Mouse (Mus musculus) heart, embryonic 16.5 days (tissue): ENCODE results near the gene Aldh1a7. TPM values are rescaled to one million over a fixed set of nuclear protein-coding genes. Genes with fewer than 3 reads are reported as not detected.

ENCODE experiments used
- ATAC-seq: fragments of 200-750 bp; cut with Nextera tagmentation; replicated peaks from 2 replicates; pipeline ENCODE4 v1.8.0; 2017; ENCODE audit warnings: moderate number of reproducible peaks; ENCODE audit not compliant: insufficient read depth, low FRiP score; ENCODE audit errors: extremely low read depth
- H3K27ac ChIP-seq: fragments of 300-500 bp; sonication (generic); 2 replicates; pipeline ENCODE4 v1.5.1; 2014; ENCODE audit warnings: mild to moderate bottlenecking, low read length, control low read depth, moderate library complexity
- H3K27me3 ChIP-seq: fragments of 300-500 bp; sonication (generic); 2 replicates; pipeline ENCODE4 v1.6.1; 2014; ENCODE audit warnings: low read length, mixed read lengths; ENCODE audit not compliant: control insufficient read depth, insufficient read depth
- H3K36me3 ChIP-seq: fragments of 300-500 bp; sonication (generic); 2 replicates; pipeline ENCODE4 v1.6.1; 2014; ENCODE audit not compliant: control insufficient read depth, insufficient read depth
- H3K4me1 ChIP-seq: fragments of 300-500 bp; sonication (generic); 2 replicates; pipeline ENCODE4 v1.6.1; 2014; ENCODE audit warnings: low read length, mixed read lengths; ENCODE audit not compliant: control insufficient read depth, insufficient read depth
- H3K4me2 ChIP-seq: fragments of 300-500 bp; sonication (generic); 2 replicates; pipeline ENCODE4 v1.6.1; 2014; ENCODE audit warnings: low read depth, mild to moderate bottlenecking, control low read depth, low read length
- H3K4me3 ChIP-seq: fragments of 300-500 bp; sonication (generic); 2 replicates; pipeline ENCODE4 v1.5.1; 2014; ENCODE audit warnings: mild to moderate bottlenecking, control low read depth, low read length
- H3K9ac ChIP-seq: fragments of 300-500 bp; sonication (generic); 2 replicates; pipeline ENCODE4 v1.6.1; 2014; ENCODE audit warnings: low read length, control low read depth
- H3K9me3 ChIP-seq: fragments of 300-500 bp; sonication (generic); replicated peaks from 2 replicates; pipeline ENCODE4 v1.6.1; 2016; ENCODE audit warnings: low read length; ENCODE audit not compliant: control insufficient read depth
- WGBS: fragments of 180-500 bp; shearing (Covaris S2); extraction: QIAGEN DNeasy Blood & Tissue Kit; methylation state at CpG from one replicate; pipeline ENCODE4 v1.1.7; 2014; 5-methylcytosine and 5-hydroxymethylcytosine counted together
- polyA plus RNA-seq: library from polyadenylated mRNA; unstranded; fragments of >200 nt; fragmentation: Nextera tagmentation; extraction: Ambion mirVana; gene quantifications from 2 replicates; pipeline ENCODE4 v1.2.1, GENCODE M21; 2015

Gene Aldh1a7
- polyA plus RNA-seq, 1 experiment from 2014 or later, result 2.3 TPM

DNA sequence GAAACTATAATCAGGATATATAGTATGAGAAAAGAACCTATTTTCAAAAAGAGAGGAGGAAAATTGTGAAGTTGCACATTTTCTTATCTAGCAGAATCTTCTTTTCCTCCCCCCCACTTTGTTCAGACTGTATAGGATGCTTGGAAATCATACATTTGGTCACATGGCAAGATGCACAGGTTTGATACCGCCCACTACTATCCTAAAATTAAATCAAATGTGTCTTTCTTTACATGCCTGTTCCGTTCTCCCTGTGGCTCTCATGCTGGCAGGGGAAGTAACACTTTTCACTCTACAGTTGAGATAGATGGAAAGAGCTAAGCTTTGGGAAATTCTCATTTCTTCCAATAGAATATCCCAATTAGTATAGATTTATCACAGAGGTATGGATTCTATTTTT is 7.1 kb downstream of the Aldh1a7 start:
- ATAC-seq, result no peak
- no peaks in the 10 kb centered on the region for H3K9me3 ChIP-seq
- no peak overlapping the region for H3K4me2 ChIP-seq
- no peaks in the 10 kb centered on the region for H3K4me1 ChIP-seq
- H3K4me3 ChIP-seq, result no peak overlapping the region
- no peak overlapping the region for H3K27ac ChIP-seq
- WGBS, result 74% methylated on average over 2 of the region's 2 CpGs
- H3K27me3 ChIP-seq, result no peaks in the 10 kb centered on the region
- H3K9ac ChIP-seq, result no peak overlapping the region
- no peaks in the 10 kb centered on the region for H3K36me3 ChIP-seq

DNA sequence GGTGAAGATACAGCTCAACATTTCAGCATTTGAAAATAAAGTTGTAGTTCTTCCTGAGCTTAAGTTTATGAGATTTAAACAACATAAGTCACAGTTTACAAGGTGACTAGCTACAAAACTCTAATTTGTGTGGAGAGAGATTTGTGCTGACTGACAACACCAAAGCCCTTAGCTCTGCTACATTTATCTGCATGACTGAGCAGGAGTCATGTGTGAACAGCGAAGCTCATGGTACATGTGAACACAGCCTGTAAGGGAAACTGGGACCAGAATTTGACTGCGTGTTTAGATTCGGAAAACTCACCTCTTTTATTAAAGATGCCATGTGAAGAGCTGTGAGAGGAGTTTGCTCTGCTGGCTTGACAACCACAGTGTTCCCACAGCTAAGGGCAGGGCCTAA is 11.7 kb downstream of the Aldh1a7 start:
- no peak for ATAC-seq
- no peak overlapping the region for H3K4me3 ChIP-seq
- whole genome bisulfite sequencing, result 76% methylated on average over 3 of the region's 3 CpGs
- no peaks in the 10 kb centered on the region for H3K36me3 ChIP-seq
- H3K27me3 ChIP-seq, result no peaks in the 10 kb centered on the region
- no peaks in the 10 kb centered on the region for H3K9me3 ChIP-seq
- no peak overlapping the region for H3K4me2 ChIP-seq
- H3K9ac ChIP-seq, result no peak overlapping the region
- no peaks in the 10 kb centered on the region for H3K4me1 ChIP-seq
- no peak overlapping the region for H3K27ac ChIP-seq

GRCm38 (mm10) chr19:20715093-20715492 is 12.3 kb downstream of the Aldh1a7 start:
- ATAC-seq, result no peak

GRCm38 (mm10) chr19:20714543-20714942 is 12.8 kb downstream of the Aldh1a7 start:
- H3K36me3 ChIP-seq, result no peaks in the 10 kb centered on the region
- WGBS, result 78% methylated on average over 4 of the region's 4 CpGs
- no peak overlapping the region for H3K4me2 ChIP-seq
- no peak overlapping the region for H3K9ac ChIP-seq
- H3K27ac ChIP-seq, result no peak overlapping the region
- no peaks in the 10 kb centered on the region for H3K9me3 ChIP-seq
- H3K4me1 ChIP-seq, result no peaks in the 10 kb centered on the region
- no peak overlapping the region for H3K4me3 ChIP-seq
- no peak for ATAC-seq
- H3K27me3 ChIP-seq, result no peaks in the 10 kb centered on the region

More at GRCm38 (mm10) chr19:20715093-20715492, 12.3 kb downstream of the Aldh1a7 start:
- Histone ChIP-seq H3K4me2 (no peak overlapping the region), H3K9ac (no peak overlapping the region), H3K27me3 (no peaks in the 10 kb centered on the region), H3K4me3 (no peak overlapping the region), H3K9me3 (no peaks in the 10 kb centered on the region), H3K36me3 (no peaks in the 10 kb centered on the region), H3K4me1 (no peaks in the 10 kb centered on the region), H3K27ac (no peak overlapping the region)
- 84% methylated on average over 1 of the region's 1 CpGs for WGBS

DNA sequence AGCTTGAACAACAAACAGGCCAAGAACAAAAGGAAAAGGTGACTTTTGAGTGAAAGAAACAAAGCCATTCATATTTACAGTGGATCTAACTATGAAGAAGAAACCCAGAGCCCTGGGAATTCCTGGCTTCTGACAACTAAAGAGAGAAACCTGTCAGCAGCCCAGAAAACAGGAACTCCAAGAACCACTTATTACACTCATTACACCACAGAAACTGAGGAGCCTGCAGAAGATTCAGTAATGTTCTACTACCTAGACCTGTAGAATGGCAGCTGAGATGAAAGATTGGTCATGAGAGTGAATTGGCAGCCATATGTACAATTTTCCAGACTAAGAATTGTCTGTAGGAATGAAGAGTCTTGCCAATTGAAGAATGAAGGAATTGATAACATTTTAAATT is 20.2 kb downstream of the Aldh1a7 start:
- Histone ChIP-seq H3K9ac (no peak overlapping the region), H3K9me3 (no peaks in the 10 kb centered on the region), H3K4me1 (no peaks in the 10 kb centered on the region), H3K27ac (no peak overlapping the region), H3K36me3 (no peaks in the 10 kb centered on the region), H3K4me3 (no peak overlapping the region), H3K27me3 (no peaks in the 10 kb centered on the region), H3K4me2 (no peak overlapping the region)
- no peak for ATAC-seq

DNA sequence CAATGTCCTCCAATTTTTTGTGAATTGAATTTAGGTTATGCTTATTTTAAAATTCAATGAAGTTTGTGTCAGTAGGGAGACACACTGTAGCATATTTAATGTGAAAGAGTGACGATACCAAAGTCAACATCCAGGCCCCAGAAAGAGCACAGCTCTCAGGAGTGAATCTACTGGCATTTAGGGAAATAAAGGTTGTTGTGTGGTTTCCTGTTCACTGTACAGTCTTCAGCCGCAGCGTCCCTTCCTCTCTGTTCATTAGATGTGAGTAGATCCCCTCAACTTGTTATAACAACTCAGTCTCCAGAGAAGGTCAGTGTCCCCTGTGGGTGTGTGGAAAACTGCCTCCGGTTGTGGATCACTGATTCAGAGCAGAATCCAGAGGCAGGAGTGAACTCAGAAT is 20.6 kb downstream of the Aldh1a7 start:
- H3K9me3 ChIP-seq, result no peaks in the 10 kb centered on the region
- no peak overlapping the region for H3K9ac ChIP-seq
- no peaks in the 10 kb centered on the region for H3K27me3 ChIP-seq
- no peaks in the 10 kb centered on the region for H3K4me1 ChIP-seq
- no peak for ATAC-seq
- WGBS, result 73% methylated on average over 4 of the region's 4 CpGs
- no peaks in the 10 kb centered on the region for H3K36me3 ChIP-seq
- H3K4me2 ChIP-seq, result no peak overlapping the region
- H3K27ac ChIP-seq, result no peak overlapping the region
- no peak overlapping the region for H3K4me3 ChIP-seq

DNA sequence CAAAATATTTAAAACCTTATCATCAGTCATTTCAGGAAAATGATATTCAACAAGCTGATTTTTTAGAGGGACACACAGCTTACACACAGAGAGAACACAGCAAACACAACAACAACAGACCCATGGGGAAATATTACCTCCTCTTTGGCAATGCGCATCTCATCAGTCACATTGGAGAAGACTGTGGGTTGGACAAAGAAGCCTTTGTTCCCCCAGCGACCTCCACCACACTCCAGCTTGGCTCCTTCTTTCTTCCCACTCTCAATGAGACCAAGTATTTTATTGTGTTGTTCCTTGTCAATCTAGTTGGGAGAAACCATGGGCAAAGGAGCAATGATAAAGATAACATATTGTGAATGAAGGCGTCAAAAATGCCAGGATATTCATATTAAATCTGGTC is 25.3 kb downstream of the Aldh1a7 start:
- H3K4me1 ChIP-seq, result no peaks in the 10 kb centered on the region
- H3K9ac ChIP-seq, result no peak overlapping the region
- no peak overlapping the region for H3K4me2 ChIP-seq
- H3K36me3 ChIP-seq, result no peaks in the 10 kb centered on the region
- H3K27ac ChIP-seq, result no peak overlapping the region
- H3K4me3 ChIP-seq, result no peak overlapping the region
- no peak for ATAC-seq
- WGBS, result 73% methylated on average over 3 of the region's 3 CpGs
- no peaks in the 10 kb centered on the region for H3K9me3 ChIP-seq
- no peaks in the 10 kb centered on the region for H3K27me3 ChIP-seq

DNA sequence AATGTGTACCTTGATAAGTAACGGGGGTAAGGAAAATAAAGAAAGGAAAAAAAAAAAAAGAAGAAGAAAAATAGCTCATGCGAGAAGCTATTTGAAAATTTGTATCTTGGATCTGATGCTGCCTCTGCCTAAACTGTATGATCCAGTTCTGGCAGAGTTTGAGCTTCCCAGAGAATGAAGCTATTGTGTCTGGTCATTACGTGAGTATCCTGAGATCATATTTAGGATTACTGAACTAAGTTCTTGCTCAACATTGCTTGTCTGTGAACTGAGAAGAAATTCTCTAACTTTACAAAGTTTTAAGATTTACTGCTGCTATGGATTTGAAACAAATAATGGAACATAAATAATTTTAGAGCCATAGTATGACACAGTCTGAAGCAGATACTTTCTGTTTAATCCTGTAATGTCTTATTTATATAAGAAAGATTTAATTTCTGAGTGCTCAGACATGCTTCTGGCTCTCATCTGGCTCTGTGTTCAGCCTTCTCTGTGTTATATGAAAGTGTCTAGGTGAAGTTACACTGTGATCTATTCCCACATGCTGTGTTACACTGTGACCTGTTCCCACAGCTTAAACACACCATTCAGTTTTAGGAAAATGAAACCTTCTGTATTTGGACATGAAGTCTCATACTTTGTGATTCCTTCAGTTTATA is 49.5 kb downstream of the Aldh1a7 start:
- 77% methylated on average over 3 of the region's 3 CpGs for WGBS
- Histone ChIP-seq H3K9me3 (no peaks in the 10 kb centered on the region), H3K4me2 (no peak overlapping the region), H3K4me3 (no peak overlapping the region), H3K4me1 (no peaks in the 10 kb centered on the region), H3K36me3 (no peaks in the 10 kb centered on the region), H3K27ac (no peak overlapping the region), H3K9ac (no peak overlapping the region), H3K27me3 (no peaks in the 10 kb centered on the region)
- no peak for ATAC-seq

GRCm38 (mm10) chr19:20654141-20654873 is 73.1 kb downstream of the Aldh1a7 start:
- Histone ChIP-seq H3K9me3 (no peaks in the 10 kb centered on the region), H3K36me3 (no peaks in the 10 kb centered on the region), H3K27me3 (no peaks in the 10 kb centered on the region), H3K4me2 (no peak overlapping the region), H3K4me3 (no peak overlapping the region), H3K4me1 (no peaks in the 10 kb centered on the region), H3K27ac (no peak overlapping the region), H3K9ac (no peak overlapping the region)
- ATAC-seq, result no peak
- 70% methylated on average over 3 of the region's 3 CpGs for whole genome bisulfite sequencing
